Mouse (Mus musculus) heart, postnatal 0 days (tissue): Measurements from ENCODE around the gene Atxn1.

Source experiments
- CTCF ChIP-seq: IDR thresholded peaks from 2 replicates; pipeline ENCODE4 v1.5.1; 2016; ENCODE audit warnings: antibody characterized with exemption, control low read depth, low read depth
- EP300 ChIP-seq: IDR thresholded peaks from 2 replicates; pipeline ENCODE4 v1.6.1; 2016; ENCODE audit warnings: antibody characterized with exemption, low read depth

DNA sequence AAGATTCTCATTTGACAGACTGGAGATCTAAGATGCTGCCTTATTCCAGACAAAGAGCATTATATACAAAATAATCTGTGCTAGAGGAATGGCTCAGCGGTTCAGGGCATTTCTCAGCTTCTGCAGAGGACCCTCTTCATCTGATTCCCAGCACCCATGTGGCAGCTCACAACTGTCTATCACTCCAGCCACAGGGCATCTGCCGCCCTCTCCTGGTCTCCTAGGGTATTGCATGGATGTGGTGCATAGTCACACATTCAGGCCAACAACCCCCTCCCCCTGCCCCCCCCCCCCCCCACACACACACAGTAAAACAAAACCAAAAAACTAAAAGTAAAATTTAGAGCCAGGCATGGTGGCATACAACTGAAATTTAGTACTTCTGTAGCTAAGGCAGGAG lies 130.5 kb downstream of the Atxn1 start:
- no peak for TF ChIP-seq EP300
- 0 out of 2 replicates have a peak, but pooled peaks have one; percentile 9 for TF ChIP-seq CTCF
